Mouse (Mus musculus) mammary gland, adult 2 months (tissue): ENCODE results near the gene Olfr1413. TPM values are rescaled to one million over a fixed set of nuclear protein-coding genes. Genes with fewer than 3 reads are reported as not detected.

Experiments used
- polyA plus RNA-seq: library from polyadenylated mRNA; depleted of rRNA; stranded (reverse); fragments of >200 nt; gene quantifications from 2 replicates; pipeline ENCODE4 v1.2.3, GENCODE M21; 2012; ENCODE audit warnings: low replicate concordance; rRNA removed

Gene Olfr1413
- polyA plus RNA-seq = not detected in 2 replicates

GRCm38 (mm10) chr1:92571022-92571421 is at the start of gene Olfr1413:
TSS of gene Olfr1413 (plus strand) at chr1:92571322.

GRCm38 (mm10) chr1:92585479-92585878 is 14.4 kb downstream of the Olfr1413 start, which contains the start of gene Olfr1412:
TSS of gene Olfr1412 (plus strand) at chr1:92585779.

GRCm38 (mm10) chr1:92594111-92594510 is 23.0 kb downstream of the Olfr1413 start, which contains the start of gene Olfr1411:
TSS of gene Olfr1411 (plus strand) at chr1:92594411.

GRCm38 (mm10) chr1:92605482-92605881 is 34.4 kb downstream of the Olfr1413 start, which contains the start of gene Olfr1410:
TSS of gene Olfr1410 (plus strand) at chr1:92605782.

GRCm38 (mm10) chr1:92617488-92617887 is 46.4 kb downstream of the Olfr1413 start, which contains the start of gene Olfr12:
TSS of gene Olfr12 (plus strand) at chr1:92617788.

Other genes starting within 250 kb of the Olfr1413 start
- 103 and 247 TPM in 2 replicates for gene Ndufa10, start 97.5 kb upstream of the Olfr1413 start, polyA plus RNA-seq
- not detected in 2 replicates for gene Olfr1416, start 86.2 kb upstream of the Olfr1413 start, polyA plus RNA-seq
- not detected in 2 replicates for gene Olfr1415, start 75.2 kb upstream of the Olfr1413 start, polyA plus RNA-seq
- gene Olfr1414, start 52.7 kb upstream of the Olfr1413 start, polyA plus RNA-seq = not detected in 2 replicates
- not detected in 2 replicates for gene Olfr1412, start 14.5 kb downstream of the Olfr1413 start, polyA plus RNA-seq
- gene Olfr1411, start 23.1 kb downstream of the Olfr1413 start, polyA plus RNA-seq = not detected in 2 replicates
- gene Olfr1410, start 34.5 kb downstream of the Olfr1413 start, polyA plus RNA-seq = not detected in 2 replicates
- gene Olfr12, start 46.5 kb downstream of the Olfr1413 start, polyA plus RNA-seq = not detected in 2 replicates
- 79.5 and 115 TPM in 2 replicates for gene Cops9, start 70.7 kb downstream of the Olfr1413 start, polyA plus RNA-seq
- gene Otos, start 77.5 kb downstream of the Olfr1413 start, polyA plus RNA-seq = 0.81 and 1.2 TPM in 2 replicates